In genomic region chr7:31050921-31051320, GRCm38 (mm10) we compare ENCODE assay signal across 10 mouse cellular contexts. TPM values are rescaled to one million over a fixed set of nuclear protein-coding genes. Genes with fewer than 3 reads are reported as not detected.
DNase-seq lines count a peak whose midpoint lies in the region; ATAC-seq lines count a peak whose summit lies in the region.
"Had no signal": no experiment of that assay in that cellular context is flagged by ENCODE, and none has a peak within 500 bp of the region (broad histone marks: within the 10 kb centered on the region; RNA-seq: fewer than 3 reads in every experiment).

No protein-coding gene starts in this region.

- no peak overlapping the region for H3K9ac ChIP-seq in liver, embryonic 12.5 days
- no peak overlapping the region for H3K9ac ChIP-seq in stomach, embryonic 15.5 days

- intact Hi-C loops in heart, postnatal 36 days (cut with DNase I) = loop anchor here (2.0 to 5.0 kb wide), 2 partner anchors 76 to 94 kb away; partner anchors contain the start of gene Usf2

- peak overlapping the region; percentile 52 for H3K4me3 ChIP-seq in heart, embryonic 10.5 days
- no peak overlapping the region for H3K4me3 ChIP-seq in liver, embryonic 12.5 days
- H3K4me3 ChIP-seq in stomach, embryonic 15.5 days (replicated peaks) = peak overlapping the region; percentile 27
- H3K4me3 ChIP-seq: erythroblast, embryonic 14.5 days had no signal

- no peak for DNase-seq in heart, embryonic 10.5 days (ENCODE audit: low spot score)
- no peak for DNase-seq in heart, postnatal 36 days
- peak; percentile 52 for DNase-seq in ZHBTc4 (ENCODE audit: low read depth, low spot score)
- no peak for DNase-seq in lung, postnatal 10 days
- no peak for DNase-seq in embryo, embryonic 11 days

- ATAC-seq in frontal cortex, adult (ENCODE audit: low TSS enrichment) = peak; percentile 21
- no peak for ATAC-seq in liver, embryonic 12.5 days
- ATAC-seq in stomach, embryonic 15.5 days (ENCODE audit: insufficient read depth, low FRiP score, low read depth) = no peak

- peak overlapping the region; percentile 34; the same call in 1 of the 2 replicates for H3K4me2 ChIP-seq in liver, embryonic 12.5 days
- H3K4me2 ChIP-seq in stomach, embryonic 15.5 days = peak overlapping the region; percentile 44

- no peaks in the 10 kb centered on the region for H3K9me3 ChIP-seq in heart, embryonic 10.5 days
- no peaks in the 10 kb centered on the region for H3K9me3 ChIP-seq in liver, embryonic 12.5 days (replicated peaks)
- no peaks in the 10 kb centered on the region for H3K9me3 ChIP-seq in stomach, embryonic 15.5 days

- no peak overlapping the region for H3K27ac ChIP-seq in heart, embryonic 10.5 days
- H3K27ac ChIP-seq in liver, embryonic 12.5 days = no peak overlapping the region
- no peak overlapping the region for H3K27ac ChIP-seq in stomach, embryonic 15.5 days

- 4% methylated on average over 9 of the region's 9 CpGs for WGBS in heart, embryonic 10.5 days
- WGBS in liver, embryonic 12.5 days (ENCODE audit: insufficient replicate concordance) = 7% methylated on average over 9 of the region's 9 CpGs
- WGBS in stomach, embryonic 15.5 days = 2% methylated on average over 9 of the region's 9 CpGs

- H3K36me3 ChIP-seq in heart, embryonic 10.5 days = no peaks in the 10 kb centered on the region
- H3K36me3 ChIP-seq in liver, embryonic 12.5 days = no peaks in the 10 kb centered on the region
- no peaks in the 10 kb centered on the region for H3K36me3 ChIP-seq in stomach, embryonic 15.5 days

- H3K4me1 ChIP-seq in heart, embryonic 10.5 days = peaks cover 61% of the 10 kb centered on the region
- H3K4me1 ChIP-seq in liver, embryonic 12.5 days = peaks cover 51% of the 10 kb centered on the region
- H3K4me1 ChIP-seq in stomach, embryonic 15.5 days = peaks cover 56% of the 10 kb centered on the region

- H3K27me3 ChIP-seq in heart, embryonic 10.5 days (ENCODE audit: insufficient read depth, poor library complexity, severe bottlenecking) = peaks cover 81% of the 10 kb centered on the region
- H3K27me3 ChIP-seq in liver, embryonic 12.5 days (replicated peaks) = peaks cover 76% of the 10 kb centered on the region
- H3K27me3 ChIP-seq in stomach, embryonic 15.5 days (replicated peaks) = peaks cover 32% of the 10 kb centered on the region

RNA-seq across cellular contexts. Expression of gene Fxyd7, which starts 0.3 kb away (rescaled TPM):
- polyA plus RNA-seq in heart, embryonic 10.5 days (2016; fragmentation: Nextera tagmentation; extraction: Ambion mirVana) = 0.22 and 1.5 TPM in 2 replicates
- 1 to 10 TPM in 1 of 2 experiments, under 1 TPM in 1; 0.41 to 1.1 TPM for total RNA-seq in heart, postnatal 36 days (2021)
- 0.45 and 0.55 TPM in 2 replicates for polyA plus RNA-seq in liver, embryonic 12.5 days (2016; fragmentation: Nextera tagmentation; extraction: Ambion mirVana)
- 21.6 and 25.0 TPM in 2 replicates for polyA plus RNA-seq in stomach, embryonic 15.5 days (2015; fragmentation: Nextera tagmentation; extraction: Ambion mirVana)
- polyA plus RNA-seq: C2C12; erythroblast, embryonic 14.5 days had no signal

RNA-seq across cellular contexts. Expression of gene Fxyd1, which starts 6.1 kb away (rescaled TPM):
- polyA plus RNA-seq in heart, embryonic 10.5 days (2016; fragmentation: Nextera tagmentation; extraction: Ambion mirVana) = 167 and 365 TPM in 2 replicates
- 100 to 1,000 TPM; 863 to 996 TPM for total RNA-seq in heart, postnatal 36 days (2021)
- polyA plus RNA-seq in liver, embryonic 12.5 days (2016; fragmentation: Nextera tagmentation; extraction: Ambion mirVana) = 28.2 and 28.3 TPM in 2 replicates
- 89.3 and 110 TPM in 2 replicates for polyA plus RNA-seq in stomach, embryonic 15.5 days (2015; fragmentation: Nextera tagmentation; extraction: Ambion mirVana)

RNA-seq across cellular contexts. Expression of gene Lgi4, which starts 8.2 kb away (rescaled TPM):
- polyA plus RNA-seq in heart, embryonic 10.5 days (2016; fragmentation: Nextera tagmentation; extraction: Ambion mirVana) = 0.27 and 0.41 TPM in 2 replicates
- 1 to 10 TPM; 3.6 to 5.2 TPM for total RNA-seq in heart, postnatal 36 days (2021)
- polyA plus RNA-seq in liver, embryonic 12.5 days (2016; fragmentation: Nextera tagmentation; extraction: Ambion mirVana) = 0.06 and 0.19 TPM in 2 replicates
- 1.6 and 1.9 TPM in 2 replicates for polyA plus RNA-seq in stomach, embryonic 15.5 days (2015; fragmentation: Nextera tagmentation; extraction: Ambion mirVana)
- polyA plus RNA-seq: erythroblast, embryonic 14.5 days had no signal

RNA-seq across cellular contexts. Expression of gene Fxyd5, which starts 8.6 kb away (rescaled TPM):
- 24.3 and 26.4 TPM in 2 replicates for polyA plus RNA-seq in heart, embryonic 10.5 days (2016; fragmentation: Nextera tagmentation; extraction: Ambion mirVana)
- total RNA-seq in heart, postnatal 36 days (2021) = 10 to 100 TPM; 29.3 to 30.8 TPM
- polyA plus RNA-seq in liver, embryonic 12.5 days (2016; fragmentation: Nextera tagmentation; extraction: Ambion mirVana) = 19.0 and 22.3 TPM in 2 replicates
- 27.1 and 29.0 TPM in 2 replicates for polyA plus RNA-seq in stomach, embryonic 15.5 days (2015; fragmentation: Nextera tagmentation; extraction: Ambion mirVana)

RNA-seq across cellular contexts. Expression of gene Fxyd3, which starts 25.6 kb away (rescaled TPM):
- polyA plus RNA-seq in heart, embryonic 10.5 days (2016; fragmentation: Nextera tagmentation; extraction: Ambion mirVana) = 0.53 and 2.0 TPM in 2 replicates
- 1 to 10 TPM; 1.1 to 2.3 TPM for total RNA-seq in heart, postnatal 36 days (2021)
- 0.67 and 0.86 TPM in 2 replicates for polyA plus RNA-seq in liver, embryonic 12.5 days (2016; fragmentation: Nextera tagmentation; extraction: Ambion mirVana)
- polyA plus RNA-seq in stomach, embryonic 15.5 days (2015; fragmentation: Nextera tagmentation; extraction: Ambion mirVana) = 364 and 383 TPM in 2 replicates
- polyA plus RNA-seq: erythroblast, embryonic 14.5 days had no signal
